Mouse (Mus musculus): ENCODE data around the gene Nlrp6.

GRCm38 (mm10) chr7:140897863-140898262, 22.8 kb upstream of the Nlrp6 start:
- no peak for TF ChIP-seq CTCF (IDR thresholded peaks at IDR 0.05; ENCODE audit: low read depth)
- TF ChIP-seq EP300 (IDR thresholded peaks at IDR 0.05; ENCODE audit: low read depth) = no peak

Measured in liver, embryonic 14.5 days (tissue).